Mouse (Mus musculus) kidney, postnatal 10 days (tissue): Measurements from ENCODE around the gene Tfap2c.

ENCODE experiments used
- DNase-seq: peaks from one replicate; pipeline ENCODE4 v3.0.0; 2021; ENCODE audit warnings: mixed read lengths

Gene Tfap2c

GRCm38 (mm10) chr2:172549371-172550155, at the start of gene Tfap2c:
Gene Tfap2c (plus strand): TSS chr2:172549593.
- peak; percentile 60 for DNase-seq

GRCm38 (mm10) chr2:172500752-172501316, 48.6 kb upstream of the Tfap2c start:
- DNase-seq, result no peak

- peak; percentile 56 for DNase-seq
Observed at GRCm38 (mm10) chr2:172501341-172501740, 48.1 kb upstream of the Tfap2c start.

GRCm38 (mm10) chr2:172502168-172502567, 47.2 kb upstream of the Tfap2c start:
- DNase-seq, result no peak

- DNase-seq, result peak; percentile 57
Observed at GRCm38 (mm10) chr2:172506121-172506520, 43.3 kb upstream of the Tfap2c start.

DNA sequence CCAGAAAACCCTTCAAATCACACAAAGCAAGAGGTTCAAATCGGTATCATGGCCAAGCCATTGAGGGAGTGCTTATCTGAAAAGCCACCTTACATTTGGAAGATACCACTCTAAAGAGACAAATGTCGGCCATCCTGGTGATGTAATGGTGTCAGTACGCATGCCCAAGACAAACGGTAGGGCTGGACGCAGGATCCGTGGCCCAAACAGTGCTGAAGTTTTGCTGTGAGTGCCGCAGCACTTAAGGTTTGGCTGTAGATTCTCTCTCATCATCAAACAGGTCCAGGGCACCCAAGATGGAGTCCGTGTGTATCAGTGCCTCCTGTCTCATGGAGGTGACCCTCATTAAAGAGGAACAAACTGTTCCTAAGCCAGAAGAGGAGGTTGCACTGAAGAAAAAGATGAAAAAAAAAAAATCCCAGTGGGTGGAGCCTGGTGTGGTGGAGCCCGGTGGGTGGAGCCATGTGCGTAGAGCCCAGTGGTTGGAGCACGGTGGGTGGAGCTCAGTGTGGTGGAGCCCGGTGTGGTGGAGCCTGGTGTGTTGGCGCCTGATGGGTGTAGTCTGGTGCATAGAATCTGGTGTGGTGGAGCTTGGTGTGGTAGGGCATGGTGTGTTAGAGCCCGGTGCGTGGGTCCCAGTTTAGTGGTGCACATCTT, 39.2 kb upstream of the Tfap2c start:
- no peak for DNase-seq

DNA sequence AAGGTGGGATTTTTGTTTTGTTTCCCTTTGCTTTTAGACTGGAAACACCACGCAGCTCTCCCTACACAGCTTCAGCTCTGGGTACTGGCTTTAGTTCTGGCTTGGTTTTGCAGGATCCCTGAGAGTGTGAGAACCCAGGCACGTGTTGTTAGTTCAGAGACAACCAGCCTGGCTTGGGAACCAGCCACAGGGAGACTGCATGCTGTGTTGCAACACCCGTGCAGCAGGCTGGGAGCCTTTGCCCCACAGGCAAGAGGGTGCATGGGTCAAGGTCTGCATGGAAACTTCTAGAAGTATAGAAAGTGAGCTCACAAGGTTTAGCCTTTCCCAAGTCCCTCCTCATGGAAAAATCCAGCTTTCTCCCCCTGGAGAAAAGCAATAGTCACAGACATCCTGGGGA, 38.5 kb upstream of the Tfap2c start:
- no peak for DNase-seq

DNA sequence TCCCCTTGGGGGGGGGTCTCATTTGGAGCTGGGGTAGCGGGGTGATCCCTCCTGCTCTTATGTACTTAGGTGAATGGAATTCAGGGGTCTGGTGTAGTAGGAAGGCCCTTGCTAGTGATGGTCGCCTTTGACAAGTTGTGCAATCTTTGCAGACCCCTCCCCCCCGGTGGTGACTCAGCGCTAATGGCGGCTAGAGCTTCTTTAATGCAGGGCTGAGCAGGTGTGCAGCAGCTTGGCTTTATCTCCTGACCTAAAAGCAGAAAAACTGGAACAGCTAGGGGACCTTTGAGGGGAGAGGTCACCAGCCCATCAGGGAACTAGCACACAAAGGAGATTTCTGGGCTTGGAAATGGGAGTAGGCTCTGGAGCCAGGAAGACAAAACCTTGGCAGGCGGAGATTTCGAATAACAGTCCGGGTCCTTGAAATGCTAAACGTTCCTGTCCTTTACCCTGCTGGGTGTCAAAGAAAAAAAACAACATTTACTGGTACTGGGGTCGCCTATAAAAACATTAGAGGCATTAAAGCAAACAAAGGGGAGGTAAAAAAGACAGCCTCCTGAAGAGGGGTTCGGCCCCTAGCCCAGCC, 32.9 kb upstream of the Tfap2c start:
- no peak for DNase-seq

- DNase-seq, result no peak
Observed at GRCm38 (mm10) chr2:172520616-172521371, 28.6 kb upstream of the Tfap2c start.

DNA sequence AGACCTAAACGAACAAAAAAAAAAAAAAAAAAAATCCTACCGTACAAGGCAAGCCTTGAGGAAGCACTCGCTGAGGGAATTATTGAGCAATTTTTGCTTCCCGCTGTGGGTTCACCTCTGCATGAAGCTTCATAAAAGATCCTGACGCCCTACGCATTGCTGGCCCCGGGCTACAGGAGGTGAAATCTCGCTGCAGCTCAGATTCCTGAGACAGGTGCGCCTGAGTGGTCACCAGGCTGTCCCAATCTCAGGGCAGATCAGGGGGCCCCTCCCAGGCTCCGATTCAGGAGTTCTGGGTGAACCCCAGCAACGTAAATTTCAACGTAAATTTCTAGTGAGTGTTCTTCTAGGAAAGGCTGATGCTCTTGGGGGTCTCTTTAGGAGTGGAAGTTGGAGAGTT, 26.9 kb upstream of the Tfap2c start:
- DNase-seq, result no peak

DNA sequence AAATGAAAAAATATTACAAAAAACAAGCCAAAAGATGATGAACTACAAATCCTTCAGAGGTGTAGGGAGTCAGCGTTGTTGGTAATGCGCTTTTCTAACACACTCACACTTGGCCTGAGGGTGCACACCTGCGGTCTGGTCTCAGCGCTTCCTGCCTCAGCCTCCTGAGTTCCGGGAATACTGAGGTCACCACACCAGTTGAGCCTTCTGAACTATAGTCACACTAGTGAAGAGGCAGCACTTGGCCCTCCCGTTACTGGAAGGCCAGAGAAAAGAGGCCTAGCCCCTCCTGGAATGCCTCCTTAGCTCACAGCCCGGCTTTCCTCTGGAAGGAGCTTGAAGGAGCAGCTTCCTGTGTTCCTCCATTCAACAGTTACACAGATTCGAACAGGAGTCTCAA, 22.2 kb upstream of the Tfap2c start:
- DNase-seq, result no peak

- DNase-seq, result no peak
Observed at GRCm38 (mm10) chr2:172543987-172544386, 5.4 kb upstream of the Tfap2c start.

DNA sequence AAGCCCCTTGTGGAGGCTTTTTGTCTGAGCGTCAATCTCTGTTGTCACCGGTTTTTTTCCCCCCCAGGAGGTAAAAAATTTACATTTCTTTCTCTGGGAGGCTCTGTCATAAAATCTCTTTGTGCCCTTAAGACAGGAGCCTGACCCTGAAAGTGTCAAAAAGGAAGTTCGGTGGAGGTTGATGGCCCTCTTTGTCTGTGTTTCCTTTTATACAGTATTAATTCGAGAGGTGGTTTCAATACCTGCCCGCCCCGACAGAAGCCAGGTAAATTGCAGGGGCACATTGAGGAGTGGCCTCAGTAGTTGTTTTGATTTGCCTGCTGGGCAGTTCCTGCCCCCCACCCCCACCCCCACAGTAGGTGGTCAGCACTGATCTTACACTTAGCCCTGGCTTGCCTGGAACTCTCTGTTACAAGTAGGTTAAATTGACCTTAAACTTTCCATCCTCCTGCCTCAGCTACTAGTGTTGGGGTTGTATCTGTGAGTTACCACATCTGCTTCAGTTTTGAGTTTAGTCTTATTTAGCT, 4.7 kb upstream of the Tfap2c start:
- DNase-seq, result no peak

- no peak for DNase-seq
Observed at GRCm38 (mm10) chr2:172545592-172546235, 3.7 kb upstream of the Tfap2c start.

DNA sequence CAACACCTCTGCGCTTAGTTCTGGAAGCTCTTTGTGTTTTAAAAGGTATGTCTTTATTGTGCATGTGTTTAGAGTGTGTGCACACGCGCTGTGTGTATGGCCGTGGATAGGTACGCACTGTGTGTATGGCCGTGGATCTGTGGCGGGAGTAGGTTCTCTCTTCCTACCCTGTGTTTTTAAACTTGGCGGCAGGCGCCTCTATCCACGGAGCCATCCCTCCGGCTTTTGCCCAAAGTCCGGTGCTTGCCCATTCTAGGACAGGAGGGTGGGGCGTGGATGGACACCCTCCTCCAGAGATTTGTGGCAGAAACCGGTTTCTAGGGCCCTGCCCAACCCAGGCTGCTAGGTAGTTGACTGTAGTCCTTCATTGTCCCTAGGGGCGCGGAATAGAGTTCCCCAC, 2.8 kb upstream of the Tfap2c start:
- DNase-seq, result no peak

- peak; percentile 62 for DNase-seq
Observed at GRCm38 (mm10) chr2:172547116-172547515, 2.3 kb upstream of the Tfap2c start.

DNA sequence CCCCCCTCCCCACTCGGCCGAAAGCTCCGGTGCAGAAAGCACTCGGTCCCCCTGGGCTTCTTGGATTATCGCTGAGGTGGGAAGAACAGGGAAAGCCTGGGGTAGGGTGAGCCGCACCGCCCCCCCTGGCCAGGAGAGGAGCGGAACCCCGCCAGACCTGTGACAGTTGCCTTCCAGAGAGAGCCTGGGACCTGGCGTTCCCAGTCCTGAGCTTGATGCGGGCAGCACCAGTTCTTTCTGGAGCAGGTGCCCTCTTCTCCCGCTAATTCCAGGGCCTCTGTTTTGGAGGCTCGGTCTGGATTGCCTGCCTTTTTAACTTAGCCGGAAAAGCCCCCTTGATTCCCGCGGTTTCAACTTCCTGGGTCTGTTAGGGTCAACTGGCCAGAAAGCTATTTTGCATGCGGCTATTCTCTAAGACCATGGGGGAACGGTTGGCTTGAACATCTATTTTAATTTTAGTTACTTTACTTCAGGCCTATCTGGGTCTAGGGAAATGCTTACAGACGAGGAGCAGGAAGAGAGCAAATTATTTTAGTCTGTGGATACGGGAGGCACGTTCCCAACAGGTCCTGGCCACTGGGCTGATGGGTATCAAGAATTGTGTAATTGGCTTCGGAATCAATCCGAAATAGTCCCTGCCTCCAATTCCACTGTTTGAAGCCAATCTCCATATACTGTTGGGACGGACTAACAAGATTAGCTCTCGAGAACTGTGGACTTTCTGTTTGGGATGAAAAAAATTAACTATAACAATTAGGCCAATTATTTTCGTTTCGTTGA, 1.4 kb upstream of the Tfap2c start:
- no peak for DNase-seq

GRCm38 (mm10) chr2:172548672-172549255, 629 bp upstream of the Tfap2c start:
- no peak for DNase-seq

GRCm38 (mm10) chr2:172550364-172551080, 1.1 kb downstream of the Tfap2c start:
- DNase-seq, result peak; percentile 77

- DNase-seq, result no peak
Observed at GRCm38 (mm10) chr2:172551081-172551720, 1.8 kb downstream of the Tfap2c start.
